Mouse (Mus musculus) stomach, embryonic 15.5 days (tissue): ENCODE results near the gene Dctn2. TPM values are rescaled to one million over a fixed set of nuclear protein-coding genes. Genes with fewer than 3 reads are reported as not detected.

Experiments
- ATAC-seq: fragments of 200-750 bp; cut with Nextera tagmentation; 2 replicates; pipeline ENCODE4 v1.8.0; 2017; ENCODE audit warnings: low read depth, moderate number of reproducible peaks, moderate TSS enrichment; ENCODE audit not compliant: insufficient read depth, low FRiP score
- H3K27ac ChIP-seq: fragments of 300-500 bp; sonication (generic); 2 replicates; pipeline ENCODE4 v1.5.1; 2015; ENCODE audit warnings: mild to moderate bottlenecking, inconsistent platforms
- H3K27me3 ChIP-seq: fragments of 300-500 bp; sonication (generic); replicated peaks from 2 replicates; pipeline ENCODE4 v1.6.1; 2015; ENCODE audit warnings: inconsistent platforms
- H3K36me3 ChIP-seq: fragments of 300-500 bp; sonication (generic); 2 replicates; pipeline ENCODE4 v1.6.1; 2015; ENCODE audit warnings: inconsistent platforms
- H3K4me1 ChIP-seq: fragments of 300-500 bp; sonication (generic); 2 replicates; pipeline ENCODE4 v1.6.1; 2015; ENCODE audit warnings: inconsistent platforms
- H3K4me2 ChIP-seq: fragments of 300-500 bp; sonication (generic); 2 replicates; pipeline ENCODE4 v1.6.1; 2015; ENCODE audit warnings: mild to moderate bottlenecking, inconsistent platforms
- H3K4me3 ChIP-seq: fragments of 300-500 bp; sonication (generic); replicated peaks from 2 replicates; pipeline ENCODE4 v1.5.1; 2015; ENCODE audit warnings: inconsistent platforms
- H3K9ac ChIP-seq: fragments of 300-500 bp; sonication (generic); 2 replicates; pipeline ENCODE4 v1.6.1; 2015; ENCODE audit warnings: inconsistent platforms
- H3K9me3 ChIP-seq: fragments of 300-500 bp; sonication (generic); 2 replicates; pipeline ENCODE4 v1.6.1; 2016; ENCODE audit warnings: inconsistent platforms
- WGBS: fragments of 180-500 bp; shearing (Covaris S2); methylation state at CpG from one replicate; pipeline ENCODE4 v1.1.7; 2015; 5-methylcytosine and 5-hydroxymethylcytosine counted together
- polyA plus RNA-seq: library from polyadenylated mRNA; unstranded; fragments of >200 nt; fragmentation: Nextera tagmentation; extraction: Ambion mirVana; gene quantifications from 2 replicates; pipeline ENCODE4 v1.2.1, GENCODE M21; 2015

Gene Dctn2
- polyA plus RNA-seq, 1 experiment from 2014 or later = 161 TPM

DNA sequence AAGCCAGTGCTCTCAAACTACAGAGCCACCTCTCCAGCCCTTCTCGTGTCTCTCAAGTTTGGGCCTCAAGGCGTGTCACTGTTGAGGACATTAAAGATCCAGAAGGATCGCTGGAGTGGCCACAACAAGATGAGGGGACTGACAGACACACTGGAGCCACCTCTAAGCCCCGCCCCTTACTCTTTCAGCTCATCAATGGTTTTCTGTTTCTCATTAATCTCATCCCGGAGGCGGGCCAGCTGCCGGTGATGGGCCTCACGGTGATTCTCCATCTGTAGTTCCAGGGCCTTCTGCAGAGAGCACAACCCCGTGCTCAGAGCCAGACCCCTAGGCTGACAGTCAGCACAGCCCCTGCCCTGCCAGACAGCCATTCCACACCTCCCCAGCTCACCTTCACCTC, 29.6 kb upstream of the Dctn2 start:
- H3K4me3 ChIP-seq = no peak overlapping the region
- no peaks in the 10 kb centered on the region for H3K27me3 ChIP-seq
- WGBS = 40% methylated on average over 9 of the region's 9 CpGs
- no peak overlapping the region for H3K27ac ChIP-seq
- H3K9ac ChIP-seq = no peak overlapping the region
- ATAC-seq = no peak
- no peaks in the 10 kb centered on the region for H3K4me1 ChIP-seq
- no peaks in the 10 kb centered on the region for H3K9me3 ChIP-seq
- H3K4me2 ChIP-seq = no peak overlapping the region
- no peaks in the 10 kb centered on the region for H3K36me3 ChIP-seq

DNA sequence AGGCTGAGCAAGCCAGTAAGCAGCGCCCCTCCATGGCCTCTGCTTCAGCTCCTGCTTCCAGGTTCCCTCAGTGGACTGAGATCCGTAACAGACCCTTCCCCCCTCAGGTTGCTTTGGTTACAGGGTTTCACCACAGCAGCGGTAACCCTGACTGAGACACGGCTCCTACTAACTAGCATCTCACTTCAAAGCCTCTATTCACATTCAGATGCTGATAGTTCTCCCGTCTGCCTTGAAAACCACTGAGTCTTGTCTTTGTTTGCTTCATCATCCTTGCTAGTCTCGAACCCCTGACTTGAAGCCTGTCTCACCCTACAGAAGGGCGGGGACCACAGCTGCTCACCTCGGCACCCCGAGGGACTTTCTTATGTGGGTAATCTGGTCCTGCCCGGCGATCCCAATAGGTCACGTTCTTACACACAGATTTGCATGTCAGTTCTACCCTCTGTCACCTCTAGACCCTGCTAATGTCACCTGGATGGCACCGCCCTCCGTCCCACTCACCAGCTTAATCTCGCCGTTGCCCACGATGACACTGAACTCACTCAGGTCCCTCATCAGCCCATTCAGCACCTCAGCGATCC, 27.8 kb upstream of the Dctn2 start:
- Histone ChIP-seq H3K4me3 (no peak overlapping the region), H3K9ac (no peak overlapping the region), H3K4me2 (no peak overlapping the region), H3K9me3 (no peaks in the 10 kb centered on the region), H3K27me3 (no peaks in the 10 kb centered on the region), H3K27ac (no peak overlapping the region), H3K36me3 (no peaks in the 10 kb centered on the region), H3K4me1 (no peaks in the 10 kb centered on the region)
- 69% methylated on average over 18 of the region's 18 CpGs for WGBS
- ATAC-seq = no peak

DNA sequence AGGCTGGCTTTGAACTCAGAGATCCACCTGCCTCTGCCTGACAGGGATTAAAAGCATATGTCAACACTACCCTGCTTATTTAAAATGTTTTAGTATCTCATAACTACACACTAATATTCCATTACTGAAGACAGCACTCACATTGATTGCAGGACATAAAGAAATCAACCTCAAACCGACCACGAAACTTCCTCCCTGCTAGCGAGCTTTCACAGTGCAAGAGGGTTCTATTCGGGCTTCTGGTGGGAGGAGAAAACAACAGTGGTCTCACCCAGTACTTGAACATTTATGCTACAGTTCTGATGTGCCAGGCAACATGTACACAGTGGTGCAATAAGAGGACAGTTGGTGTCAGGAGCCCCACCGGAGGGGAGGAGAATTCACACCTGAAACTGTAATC, 15.4 kb upstream of the Dctn2 start:
- no peaks in the 10 kb centered on the region for H3K9me3 ChIP-seq
- H3K9ac ChIP-seq = no peak overlapping the region
- H3K4me1 ChIP-seq = no peaks in the 10 kb centered on the region
- no peak overlapping the region for H3K4me3 ChIP-seq
- 78% methylated on average over 5 of the region's 5 CpGs for WGBS
- no peak overlapping the region for H3K27ac ChIP-seq
- H3K4me2 ChIP-seq = no peak overlapping the region
- ATAC-seq = no peak
- H3K27me3 ChIP-seq = no peaks in the 10 kb centered on the region
- H3K36me3 ChIP-seq = no peaks in the 10 kb centered on the region

DNA sequence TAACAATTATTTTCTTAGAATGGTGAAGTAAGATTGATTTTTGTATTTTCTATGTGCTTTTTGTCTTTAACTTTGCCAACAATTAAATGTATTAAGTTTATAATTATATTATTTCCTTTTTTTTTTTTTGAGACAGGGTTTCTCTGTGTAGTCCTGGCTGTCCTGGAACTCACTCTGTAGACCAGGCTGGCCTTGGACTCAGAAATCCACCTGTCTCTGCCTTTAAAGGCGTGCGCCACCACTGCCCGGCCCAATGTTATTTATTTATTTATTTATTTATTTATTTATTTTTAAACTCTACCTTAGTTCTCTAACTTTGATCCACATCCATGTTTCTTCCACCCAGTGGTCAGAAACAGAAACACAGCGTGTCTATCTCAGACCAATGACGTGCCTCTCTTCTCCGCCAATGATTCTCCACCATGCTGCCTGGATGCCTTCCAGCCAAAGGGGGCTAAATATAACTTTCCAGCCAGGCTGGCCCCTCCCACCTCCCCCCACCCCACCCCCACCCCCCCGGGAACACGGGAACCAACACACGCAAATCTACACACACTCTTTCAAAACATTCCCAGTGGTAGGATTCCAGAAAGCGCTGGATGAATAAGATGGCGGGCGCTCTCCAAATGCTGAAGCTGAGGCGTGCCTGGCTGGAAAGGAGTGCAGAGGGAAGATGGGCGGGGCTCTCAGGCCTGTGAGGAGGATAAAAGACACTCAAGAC, 10.4 kb upstream of the Dctn2 start:
- no peaks in the 10 kb centered on the region for H3K4me1 ChIP-seq
- H3K9ac ChIP-seq = no peak overlapping the region
- H3K27ac ChIP-seq = no peak overlapping the region
- H3K9me3 ChIP-seq = no peaks in the 10 kb centered on the region
- no peaks in the 10 kb centered on the region for H3K27me3 ChIP-seq
- no peaks in the 10 kb centered on the region for H3K36me3 ChIP-seq
- 20% methylated on average over 14 of the region's 14 CpGs for WGBS
- ATAC-seq = peak; percentile 74; the same call in 1 of the 2 replicates
- no peak overlapping the region for H3K4me3 ChIP-seq
- H3K4me2 ChIP-seq = 0 out of 2 replicates have a peak overlapping the region, but pooled peaks have one; percentile 13

DNA sequence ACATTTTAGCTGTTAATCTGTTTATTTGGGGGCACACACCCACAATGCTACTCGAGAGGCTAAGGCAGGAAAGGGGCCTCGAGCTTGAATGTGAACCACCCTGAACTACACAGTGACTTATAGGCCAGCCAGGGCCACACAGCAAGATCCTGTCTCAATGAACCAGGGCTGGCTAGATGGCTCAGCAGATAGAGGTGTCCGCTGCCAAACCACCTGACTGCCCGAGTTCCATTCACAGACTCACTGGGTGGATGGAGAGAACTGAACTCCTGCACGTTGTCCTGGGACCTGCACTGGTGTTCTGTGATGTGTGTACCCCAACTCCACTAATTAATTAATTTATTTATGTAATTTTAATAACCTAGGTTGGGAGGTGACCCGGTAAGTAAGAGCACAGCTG, 8.4 kb upstream of the Dctn2 start:
- H3K27ac ChIP-seq = no peak overlapping the region
- ATAC-seq = no peak
- 75% methylated on average over 6 of the region's 6 CpGs for WGBS
- H3K9me3 ChIP-seq = no peaks in the 10 kb centered on the region
- no peak overlapping the region for H3K4me2 ChIP-seq
- peaks cover 2% of the 10 kb centered on the region; the same call in 1 of the 2 replicates for H3K4me1 ChIP-seq
- no peak overlapping the region for H3K4me3 ChIP-seq
- no peaks in the 10 kb centered on the region for H3K36me3 ChIP-seq
- H3K27me3 ChIP-seq = peaks cover 10% of the 10 kb centered on the region
- H3K9ac ChIP-seq = no peak overlapping the region

DNA sequence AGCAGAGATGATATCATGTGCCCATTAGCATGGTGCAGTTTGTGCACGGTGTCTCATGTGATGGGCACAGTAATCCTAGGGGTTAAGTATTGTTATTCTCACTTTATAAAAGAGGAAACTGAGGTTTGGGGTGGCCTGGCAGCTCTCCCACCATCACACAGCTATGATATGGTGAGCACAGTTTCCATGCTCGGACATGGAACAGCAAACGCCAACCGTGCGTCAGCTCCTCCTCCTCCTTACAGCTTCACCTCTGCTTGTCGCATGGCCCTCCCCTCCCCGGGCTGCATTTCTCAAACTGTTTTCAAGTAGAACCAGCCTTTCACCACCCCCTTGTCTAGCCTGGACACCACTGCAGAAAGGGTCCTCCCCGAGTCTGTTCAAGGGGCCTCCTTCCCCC, 7.7 kb upstream of the Dctn2 start:
- no peak overlapping the region for H3K9ac ChIP-seq
- peaks cover 5% of the 10 kb centered on the region; the same call in 1 of the 2 replicates for H3K4me1 ChIP-seq
- H3K4me2 ChIP-seq = no peak overlapping the region
- no peak for ATAC-seq
- no peaks in the 10 kb centered on the region for H3K9me3 ChIP-seq
- WGBS = 73% methylated on average over 8 of the region's 8 CpGs
- peaks cover 11% of the 10 kb centered on the region for H3K27me3 ChIP-seq
- no peak overlapping the region for H3K4me3 ChIP-seq
- H3K27ac ChIP-seq = no peak overlapping the region
- no peaks in the 10 kb centered on the region for H3K36me3 ChIP-seq

DNA sequence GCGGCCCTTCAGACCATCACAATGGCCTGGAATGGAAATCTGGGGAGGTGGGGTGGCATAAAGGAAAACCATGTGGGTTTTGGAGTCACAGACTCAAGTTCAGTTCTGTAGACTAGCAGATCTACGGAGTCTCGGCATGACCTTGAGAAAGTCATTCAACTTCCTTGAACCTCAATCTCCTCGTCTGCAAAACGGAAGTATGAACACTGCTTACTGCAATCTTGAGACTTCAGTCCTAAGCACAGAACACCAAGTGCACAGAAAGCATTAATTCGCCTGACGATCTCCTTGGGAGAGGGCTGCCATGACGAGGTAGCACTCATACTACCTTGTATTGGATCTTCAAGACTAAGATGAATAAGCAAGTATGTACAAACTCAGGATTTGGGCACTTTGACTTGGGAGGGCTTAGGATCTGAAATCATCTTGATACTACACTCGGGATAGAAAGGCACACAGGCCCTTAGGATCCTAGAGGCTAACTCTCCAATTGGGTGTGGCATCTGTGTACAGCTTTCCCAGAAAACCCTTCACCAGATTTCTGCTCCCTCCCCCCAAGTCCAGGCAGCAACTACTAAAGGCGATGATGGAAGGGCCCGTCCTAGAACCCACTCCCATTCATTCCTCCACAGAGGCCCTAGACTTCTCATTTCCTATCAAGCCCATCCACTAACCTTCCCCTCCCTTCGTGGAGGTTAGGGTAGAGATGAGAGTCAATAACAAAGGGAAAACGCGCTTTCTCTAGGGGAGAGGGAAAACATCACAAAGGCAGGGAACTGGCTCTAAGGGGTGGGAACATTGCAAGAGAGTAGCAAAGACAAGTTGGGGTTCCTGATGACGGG, 4.2 kb upstream of the Dctn2 start:
- H3K4me2 ChIP-seq = peak overlapping the region; percentile 92

DNA sequence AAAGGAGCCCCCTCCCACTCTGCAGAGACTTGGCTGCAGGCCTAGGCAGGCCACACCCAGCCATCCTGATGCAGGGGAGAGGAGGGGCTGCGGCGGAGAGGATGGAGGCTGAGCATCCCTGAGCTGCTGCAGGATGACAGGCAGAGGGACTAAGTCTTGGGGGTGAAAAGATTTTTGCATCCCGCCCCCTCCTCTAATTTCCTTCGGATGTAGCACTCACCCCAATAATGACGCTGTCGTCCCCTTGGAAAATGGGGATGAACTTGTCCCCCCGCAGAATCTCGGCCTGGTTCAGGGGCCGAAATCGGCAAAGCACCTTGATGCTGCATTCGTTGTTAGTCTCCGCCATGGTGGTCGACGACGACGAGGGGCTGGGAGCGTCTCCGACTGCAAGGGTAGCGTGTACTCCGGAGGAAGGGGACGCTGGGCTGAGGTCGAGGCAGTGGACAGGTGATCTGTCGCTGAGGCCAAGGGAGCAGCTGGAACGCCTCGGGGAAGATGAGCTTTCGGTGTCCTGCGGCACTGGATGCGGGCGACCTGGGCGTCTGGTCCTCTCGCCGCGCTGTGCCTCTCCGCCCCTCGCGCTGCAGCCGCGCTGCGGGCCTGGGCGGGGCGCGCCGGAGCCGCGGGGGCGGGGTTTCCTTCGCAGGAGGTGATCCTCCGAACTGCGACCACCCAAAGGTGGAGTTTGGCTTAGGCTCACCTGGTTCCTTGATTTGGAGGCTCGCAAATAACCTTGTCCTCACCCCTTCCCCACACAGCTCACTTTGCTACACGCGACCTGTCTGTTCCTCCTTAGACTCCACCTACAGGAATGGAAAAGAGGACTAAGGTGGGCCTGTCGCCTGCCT, 3.4 kb upstream of the Dctn2 start, which contains the start of gene Kif5a:
Kif5a (minus strand) TSS at position 801 of the 851 bp plus-strand sequence.
- Histone ChIP-seq H3K27ac (no peak within 1 kb of the TSS), H3K9ac (no peak within 1 kb of the TSS; the same call in 1 of the 2 replicates), H3K4me3 (peak within 1 kb of the TSS; percentile 48), H3K36me3 (no peaks in the 10 kb centered on the region), H3K4me1 (peaks cover 12% of the 10 kb centered on the region), H3K4me2 (peak within 1 kb of the TSS; percentile 92), H3K27me3 (peaks cover 19% of the 10 kb centered on the region), H3K9me3 (no peaks in the 10 kb centered on the region)
- WGBS = 1% methylated on average over 51 of the region's 53 CpGs
- ATAC-seq = no peak

More for the DNA sequence above, 4.2 kb upstream of the Dctn2 start:
- Histone ChIP-seq H3K27ac (no peak overlapping the region), H3K36me3 (no peaks in the 10 kb centered on the region), H3K9me3 (no peaks in the 10 kb centered on the region), H3K27me3 (peaks cover 19% of the 10 kb centered on the region), H3K4me3 (peak overlapping the region; percentile 48), H3K4me1 (peaks cover 7% of the 10 kb centered on the region), H3K9ac (no peak overlapping the region)
- 69% methylated on average over 15 of the region's 15 CpGs for WGBS
- ATAC-seq = no peak

DNA sequence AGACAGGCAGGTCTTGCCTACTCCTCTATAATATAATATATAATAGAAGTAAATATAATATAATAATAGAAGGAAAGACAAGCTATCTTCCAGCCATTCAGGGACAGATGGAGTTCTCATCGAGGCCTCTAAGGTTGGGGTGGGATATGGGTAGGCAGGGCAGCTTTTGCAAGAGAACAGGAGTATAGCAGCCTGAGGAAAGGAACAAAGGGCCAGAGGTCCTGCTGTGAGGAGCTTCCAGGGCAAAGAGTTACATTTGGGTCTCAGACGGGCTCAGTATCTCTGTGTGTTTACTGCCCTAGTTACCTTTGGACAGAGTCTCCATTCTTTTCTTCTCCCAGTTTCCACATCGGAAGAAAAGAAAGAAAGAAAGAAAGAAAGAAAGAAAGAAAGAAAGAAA, 2.5 kb upstream of the Dctn2 start:
- Histone ChIP-seq H3K27me3 (peaks cover 19% of the 10 kb centered on the region), H3K27ac (no peak overlapping the region), H3K4me1 (peaks cover 12% of the 10 kb centered on the region), H3K9ac (no peak overlapping the region), H3K9me3 (no peaks in the 10 kb centered on the region), H3K4me3 (no peak overlapping the region), H3K4me2 (no peak overlapping the region), H3K36me3 (0 out of 2 replicates have a peak, but pooled peaks cover 5% of the 10 kb centered on the region)
- 60% methylated on average over 3 of the region's 3 CpGs for WGBS
- ATAC-seq = no peak

DNA sequence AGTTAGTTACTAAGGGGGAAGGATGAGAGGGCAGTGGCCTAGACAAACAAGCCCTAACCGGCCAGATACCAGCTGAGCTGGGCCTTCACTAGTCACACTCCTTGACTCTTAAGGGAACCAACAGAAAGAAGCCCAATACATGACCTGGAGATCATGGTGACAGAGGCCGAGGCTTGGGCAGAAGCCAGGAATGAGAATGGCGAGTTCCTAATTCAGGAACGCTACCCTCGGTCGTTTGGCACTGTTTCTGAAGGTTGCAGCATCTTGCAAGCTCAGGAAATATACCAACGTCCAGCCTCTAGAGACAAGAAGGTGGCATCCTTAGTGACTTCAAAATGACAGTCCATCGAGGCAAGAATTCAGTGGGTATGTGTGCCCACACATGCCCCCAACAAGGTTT, 1.8 kb upstream of the Dctn2 start:
- WGBS = 81% methylated on average over 8 of the region's 8 CpGs
- no peak for ATAC-seq

DNA sequence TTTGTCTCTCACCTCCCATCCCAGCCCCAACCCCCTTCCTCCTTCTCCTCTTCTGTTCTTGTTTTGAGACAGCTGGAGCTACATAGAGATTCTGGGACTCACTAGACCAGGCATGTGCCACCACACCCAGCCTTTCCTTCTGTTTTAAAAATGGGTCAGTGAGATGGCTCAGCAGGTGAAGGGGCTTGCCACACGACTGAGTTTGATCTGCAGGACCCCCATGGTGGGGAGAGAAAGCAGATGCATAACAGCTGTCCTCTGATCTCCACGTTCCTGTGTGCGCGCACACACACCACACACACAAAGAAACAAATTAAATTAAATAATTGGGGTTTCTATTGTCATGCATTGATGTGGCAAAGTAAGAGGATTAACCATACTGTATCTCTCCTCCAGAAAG, 1.2 kb upstream of the Dctn2 start:
- 0 out of 2 replicates have a peak, but pooled peaks cover 10% of the 10 kb centered on the region for H3K36me3 ChIP-seq
- ATAC-seq = no peak
- peaks cover 19% of the 10 kb centered on the region for H3K27me3 ChIP-seq
- no peak overlapping the region for H3K27ac ChIP-seq
- peaks cover 16% of the 10 kb centered on the region for H3K4me1 ChIP-seq
- H3K4me2 ChIP-seq = no peak overlapping the region
- no peak overlapping the region for H3K9ac ChIP-seq
- WGBS = 62% methylated on average over 4 of the region's 4 CpGs
- no peak overlapping the region for H3K4me3 ChIP-seq
- H3K9me3 ChIP-seq = no peaks in the 10 kb centered on the region

More for the DNA sequence above, 1.8 kb upstream of the Dctn2 start:
- Histone ChIP-seq H3K9ac (no peak overlapping the region), H3K4me2 (no peak overlapping the region), H3K27ac (no peak overlapping the region), H3K4me1 (peaks cover 16% of the 10 kb centered on the region), H3K4me3 (no peak overlapping the region), H3K9me3 (no peaks in the 10 kb centered on the region), H3K27me3 (peaks cover 19% of the 10 kb centered on the region), H3K36me3 (0 out of 2 replicates have a peak, but pooled peaks cover 10% of the 10 kb centered on the region)
